Comparison of ENCODE assay signal across 21 mouse cellular contexts in the genomic region with DNA sequence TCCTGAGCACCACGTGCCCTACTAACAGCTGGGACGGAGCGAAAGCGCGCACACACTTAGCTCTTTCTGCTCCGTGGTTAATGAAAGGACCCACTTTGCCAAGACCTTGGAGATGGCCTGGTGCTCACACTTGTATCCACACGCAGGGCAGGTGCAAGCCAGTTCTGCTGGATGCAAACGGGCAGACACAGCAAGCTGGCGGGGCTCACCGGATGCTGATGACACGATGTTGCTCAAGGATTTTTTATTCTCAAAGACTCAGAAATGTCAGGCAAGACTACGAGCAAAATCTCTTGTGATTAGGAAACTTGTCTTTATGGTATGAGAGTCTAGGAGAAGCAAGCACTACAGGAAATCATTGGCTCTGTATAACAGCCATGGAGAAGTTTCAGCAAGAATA. TPM values are rescaled to one million over a fixed set of nuclear protein-coding genes. Genes with fewer than 3 reads are reported as not detected.
DNase-seq lines count a peak whose midpoint lies in the region.
"Had no signal": no experiment of that assay in that cellular context is flagged by ENCODE, and none has a peak within 500 bp of the region (broad histone marks: within the 10 kb centered on the region; RNA-seq: fewer than 3 reads in every experiment).

No protein-coding gene starts in this region.

- DNase-seq in adrenal gland, adult (ENCODE audit: inconsistent age in 2 of 2, low spot score in 1 of 2) = peak; percentile 19 to 69
- no peak for DNase-seq in adrenal gland, postnatal 4 days (ENCODE audit: low spot score in 2 of 2)
- peak; percentile 23 to 45 for DNase-seq in adrenal gland, postnatal 36 days
- DNase-seq in adrenal gland, adult 8-10 months = no peak
- DNase-seq in gonadal fat pad, adult 2 months (ENCODE audit: low read depth) = peak; percentile 54
- DNase-seq: adrenal gland, postnatal 10 days; B cell, adult 2 months; cerebellum, adult 11-12 months; cerebellum, adult 2 months; cerebellum, adult 9-10 months; cerebellum, postnatal 10 days; cerebellum, postnatal 25 days; forebrain, postnatal 0 days had no signal

RNA-seq across cellular contexts. Expression of a gene that starts 52.7 kb away (rescaled TPM):
- total RNA-seq in adrenal gland, postnatal 4 days (2021) = under 1 TPM in 1 of 2 experiments, not detected in 1; 0.48 TPM
- total RNA-seq in adrenal gland, postnatal 36 days (2021) = under 1 TPM in 1 of 2 experiments, not detected in 1; 0.40 TPM
- under 1 TPM; 0.27 to 0.70 (median 0.40) TPM for total RNA-seq in adrenal gland, adult 8-10 months (2022)
- polyA plus RNA-seq in gonadal fat pad, adult 2 months (2012; rRNA removed) = not detected in 2 replicates
- total RNA-seq: CH12.LX; forebrain, postnatal 0 days; G1E had no signal
- polyA plus RNA-seq: activated CD4-positive, CD25-positive, alpha-beta regulatory T cell, adult 4 months; CD4-positive, CD25-positive, alpha-beta regulatory T cell, adult 4 months; cortical plate, adult 2 months; forebrain, embryonic 11.5 days; forebrain, embryonic 15.5 days; forebrain, postnatal 0 days; G1E had no signal

RNA-seq across cellular contexts. Expression of a gene that starts 52.9 kb away (rescaled TPM):
- 1 to 10 TPM; 6.7 to 8.7 TPM for total RNA-seq in adrenal gland, postnatal 4 days (2021)
- 1 to 10 TPM; 7.4 to 8.9 TPM for total RNA-seq in adrenal gland, postnatal 36 days (2021)
- 10 to 100 TPM; 10.2 to 17.8 (median 13.4) TPM for total RNA-seq in adrenal gland, adult 8-10 months (2022)
- 1.6 and 1.8 TPM in 2 replicates for polyA plus RNA-seq in gonadal fat pad, adult 2 months (2012; rRNA removed)
- total RNA-seq: G1E had no signal
- polyA plus RNA-seq: CD4-positive, CD25-positive, alpha-beta regulatory T cell, adult 4 months; forebrain, embryonic 11.5 days; forebrain, embryonic 13.5 days; G1E had no signal

Comparison
In these comparisons a context has a peak if more than half of its experiments do, and no peak if none do; other contexts are left out.
1. DNase-seq: peak in adrenal gland, adult (2 of 2), adrenal gland, postnatal 36 days (2 of 2) and gonadal fat pad, adult 2 months (single experiment); none in adrenal gland, postnatal 4 days (0 of 2) and adrenal gland, adult 8-10 months (single experiment).